ENCODE assay signal across 8 mouse cellular contexts in the genomic region with DNA sequence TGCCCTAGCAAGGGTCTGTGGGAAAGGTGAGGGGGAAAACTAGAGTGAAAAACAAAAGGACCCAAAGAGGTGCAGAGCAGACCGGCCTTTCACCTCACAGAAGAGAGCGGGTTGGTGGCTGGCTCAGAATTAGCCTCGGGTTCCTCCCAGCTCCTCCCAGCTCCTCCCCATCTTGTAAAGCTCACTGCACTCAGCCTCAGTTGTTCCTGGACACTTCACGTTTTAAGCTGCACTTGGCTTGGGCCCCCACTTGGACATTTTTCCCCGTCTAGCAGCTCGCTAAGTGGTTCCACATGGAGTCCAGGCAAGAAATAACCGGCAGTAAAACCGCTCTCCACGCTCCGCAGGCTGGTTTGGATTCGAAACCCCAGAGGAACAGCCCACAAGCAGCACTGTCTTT. TPM values are rescaled to one million over a fixed set of nuclear protein-coding genes. Genes with fewer than 3 reads are reported as not detected.
A peak's percentile ranks its signal among the peaks of the same experiment; 100 is the strongest.
DNase-seq lines count a peak whose midpoint lies in the region; ATAC-seq and TF ChIP-seq lines count a peak whose summit lies in the region.

No protein-coding gene starts in this region.

- TF ChIP-seq CTCF in lung, adult 2 months (IDR thresholded peaks at IDR 0.05; ENCODE audit: insufficient read depth, low read length) = no peak

- H3K4me3 ChIP-seq in embryonic facial prominence, embryonic 15.5 days (replicated peaks) = peak overlapping the region; percentile 27
- peak overlapping the region; percentile 2; the same call in 1 of the 2 replicates for H3K4me3 ChIP-seq in hindbrain, embryonic 10.5 days
- no peak overlapping the region for H3K4me3 ChIP-seq in lung, adult 2 months (replicated peaks; ENCODE audit: extremely low read depth, low read depth, low read length)
- H3K4me3 ChIP-seq in stomach, embryonic 16.5 days (replicated peaks; ENCODE audit: low read length) = peak overlapping the region; percentile 21

- peaks cover 38% of the 10 kb centered on the region for H3K4me1 ChIP-seq in embryonic facial prominence, embryonic 15.5 days
- peaks cover 30% of the 10 kb centered on the region for H3K4me1 ChIP-seq in hindbrain, embryonic 10.5 days (replicated peaks)
- 0 out of 2 replicates have a peak, but pooled peaks cover 3% of the 10 kb centered on the region for H3K4me1 ChIP-seq in lung, adult 2 months (ENCODE audit: control insufficient read depth, insufficient read depth, low read length)
- H3K4me1 ChIP-seq in stomach, embryonic 16.5 days (ENCODE audit: control insufficient read depth, insufficient read depth, low read length) = peaks cover 17% of the 10 kb centered on the region

- H3K36me3 ChIP-seq in embryonic facial prominence, embryonic 15.5 days = peaks cover 3% of the 10 kb centered on the region; the same call in 1 of the 2 replicates
- no peaks in the 10 kb centered on the region for H3K36me3 ChIP-seq in hindbrain, embryonic 10.5 days
- no peaks in the 10 kb centered on the region for H3K36me3 ChIP-seq in stomach, embryonic 16.5 days (ENCODE audit: control insufficient read depth, insufficient read depth, low read length)

- TF ChIP-seq POLR2A in lung, adult 2 months (IDR thresholded peaks at IDR 0.05; ENCODE audit: borderline replicate concordance, extremely low read depth, low read depth, low read length) = no peak

- ATAC-seq in embryonic facial prominence, embryonic 15.5 days (ENCODE audit: insufficient number of reproducible peaks, low FRiP score, low TSS enrichment, low read depth) = peak; percentile 86
- peak; percentile 81; the same call in 1 of the 2 replicates for ATAC-seq in stomach, embryonic 16.5 days (ENCODE audit: insufficient read depth, low FRiP score)
- ATAC-seq in CD4-positive, CD25-positive, alpha-beta regulatory T cell, adult 4 months = no peak

- H3K27ac ChIP-seq in embryonic facial prominence, embryonic 15.5 days (replicated peaks) = peak overlapping the region; percentile 97
- H3K27ac ChIP-seq in hindbrain, embryonic 10.5 days = peak overlapping the region; percentile 81
- peak overlapping the region; percentile 89 for H3K27ac ChIP-seq in stomach, embryonic 16.5 days (ENCODE audit: low read length)

- peak overlapping the region; percentile 50 for H3K4me2 ChIP-seq in embryonic facial prominence, embryonic 15.5 days (replicated peaks)
- H3K4me2 ChIP-seq in stomach, embryonic 16.5 days (ENCODE audit: low read depth, low read length) = peak overlapping the region; percentile 47

- H3K9ac ChIP-seq in embryonic facial prominence, embryonic 15.5 days = no peak overlapping the region
- H3K9ac ChIP-seq in stomach, embryonic 16.5 days (ENCODE audit: low read length) = peak overlapping the region; percentile 50

- H3K27me3 ChIP-seq in embryonic facial prominence, embryonic 15.5 days = no peaks in the 10 kb centered on the region; the same call in 1 of the 2 replicates
- peaks cover 50% of the 10 kb centered on the region for H3K27me3 ChIP-seq in hindbrain, embryonic 10.5 days (ENCODE audit: insufficient read depth, poor library complexity, severe bottlenecking)
- H3K27me3 ChIP-seq in stomach, embryonic 16.5 days (ENCODE audit: control insufficient read depth, insufficient read depth, low read length) = peaks cover 4% of the 10 kb centered on the region; the same call in 1 of the 2 replicates

- peak; percentile 15 for DNase-seq in adrenal gland, postnatal 10 days
- no peak for DNase-seq in adrenal gland, adult 2 months
- peak; percentile 35 for DNase-seq in hindbrain, embryonic 10.5 days (ENCODE audit: low spot score)
- peak; percentile 43 for DNase-seq in lung, adult 2 months
- no peak for DNase-seq in adrenal gland, postnatal 36 days

- WGBS in embryonic facial prominence, embryonic 15.5 days = 16% methylated on average over 11 of the region's 11 CpGs
- 37% methylated on average over 11 of the region's 11 CpGs for WGBS in hindbrain, embryonic 10.5 days
- 51% methylated on average over 11 of the region's 11 CpGs for WGBS in lung, adult 2 months
- WGBS in stomach, embryonic 16.5 days = 25% methylated on average over 11 of the region's 11 CpGs

- no peaks in the 10 kb centered on the region for H3K9me3 ChIP-seq in embryonic facial prominence, embryonic 15.5 days (replicated peaks)
- H3K9me3 ChIP-seq in hindbrain, embryonic 10.5 days = no peaks in the 10 kb centered on the region
- H3K9me3 ChIP-seq in stomach, embryonic 16.5 days (replicated peaks; ENCODE audit: control insufficient read depth, low read length) = 0 out of 2 replicates have a peak, but pooled peaks cover 3% of the 10 kb centered on the region

RNA-seq across cellular contexts. Expression of gene P4ha3, which starts 3.3 kb away (rescaled TPM):
- total RNA-seq in adrenal gland, postnatal 10 days (2021) = 1 to 10 TPM; 3.1 TPM
- under 1 TPM; 0.23 to 0.79 TPM for total RNA-seq in adrenal gland, adult 2 months (2021)
- 0.26 and 0.52 TPM in 2 replicates for polyA plus RNA-seq in adrenal gland, adult 2 months (2012; rRNA removed)
- 17.1 and 28.4 TPM in 2 replicates for polyA plus RNA-seq in embryonic facial prominence, embryonic 15.5 days (2015; fragmentation: Nextera tagmentation; extraction: Ambion mirVana)
- 1.0 and 3.5 TPM in 2 replicates for polyA plus RNA-seq in hindbrain, embryonic 10.5 days (2016; fragmentation: Nextera tagmentation; extraction: Ambion mirVana)
- 0.77 and 1.2 TPM in 2 replicates for polyA plus RNA-seq in lung, adult 2 months (2012; rRNA removed)
- 4.4 and 4.7 TPM in 2 replicates for polyA plus RNA-seq in stomach, embryonic 16.5 days (2015; fragmentation: Nextera tagmentation; extraction: Ambion mirVana)
- 1 to 10 TPM; 1.2 to 1.4 TPM for total RNA-seq in adrenal gland, postnatal 36 days (2021)
- not detected for polyA plus RNA-seq in CD4-positive, CD25-positive, alpha-beta regulatory T cell, adult 4 months (2017; shearing (Covaris generic))

Comparison
In these comparisons a context has a peak if more than half of its experiments do, and no peak if none do; other contexts are left out.
1. DNase-seq: peak in adrenal gland, postnatal 10 days (single experiment), hindbrain, embryonic 10.5 days (single experiment) and lung, adult 2 months (single experiment); none in adrenal gland, adult 2 months (single experiment) and adrenal gland, postnatal 36 days (0 of 2).
2. Peak in every context shown above with its lines, with median percentiles within 50 percentile points of each other: H3K27ac ChIP-seq.